Mouse (Mus musculus) spleen, adult 2 months (tissue): Measurements from ENCODE around the gene Plcb1. TPM values are rescaled to one million over a fixed set of nuclear protein-coding genes. Genes with fewer than 3 reads are reported as not detected.

Experiments
- DNase-seq, 2 experiments: peaks; one replicate each; pipeline versions ENCODE4 v3.0.0 to v3.0.0-alpha.2; 2012 to 2021; ENCODE audit warnings: low spot score in 2 of 2, low read depth in 1 of 2
- H3K27ac ChIP-seq: fragments of 200-500 bp; 2 replicates; pipeline ENCODE4 v1.5.1; 2012; ENCODE audit warnings: low read length, inconsistent platforms; ENCODE audit not compliant: insufficient read depth
- H3K27me3 ChIP-seq: fragments of 200-500 bp; 2 replicates; pipeline ENCODE4 v1.6.1; 2012; ENCODE audit warnings: mild to moderate bottlenecking, moderate library complexity, low read length, inconsistent platforms; ENCODE audit not compliant: control insufficient read depth, insufficient read depth
- H3K36me3 ChIP-seq: fragments of 200-500 bp; 2 replicates; pipeline ENCODE4 v1.6.1; 2012; ENCODE audit warnings: mild to moderate bottlenecking, low read length, inconsistent platforms; ENCODE audit not compliant: control insufficient read depth, insufficient read depth
- H3K4me1 ChIP-seq: fragments of 200-500 bp; 2 replicates; pipeline ENCODE4 v1.6.1; 2011; ENCODE audit warnings: inconsistent platforms; ENCODE audit not compliant: control insufficient read depth, insufficient read depth, insufficient read length
- H3K4me3 ChIP-seq: fragments of 200-500 bp; 2 replicates; pipeline ENCODE4 v1.5.1; 2011; ENCODE audit warnings: mild to moderate bottlenecking, inconsistent platforms; ENCODE audit not compliant: insufficient read depth, insufficient read length; ENCODE audit errors: extremely low read depth
- CTCF ChIP-seq: fragments of 200-500 bp; IDR thresholded peaks from 2 replicates; pipeline ENCODE4 v1.5.1; 2011; ENCODE audit warnings: mild to moderate bottlenecking, inconsistent platforms; ENCODE audit not compliant: insufficient read depth, insufficient read length, insufficient replicate concordance; ENCODE audit errors: extremely low read depth
- POLR2A ChIP-seq: fragments of 200-500 bp; IDR thresholded peaks from 2 replicates; pipeline ENCODE4 v1.6.1; 2011; ENCODE audit warnings: low read depth, low read length, inconsistent platforms
- WGBS: fragments of 180-500 bp; shearing (Covaris S2); methylation state at CpG from one replicate; pipeline ENCODE4 v1.1.7; 2018; 5-methylcytosine and 5-hydroxymethylcytosine counted together
- polyA plus RNA-seq: library from polyadenylated mRNA; depleted of rRNA; stranded (reverse); fragments of >200 nt; gene quantifications from 2 replicates; pipeline ENCODE4 v1.2.3, GENCODE M21; 2012

Gene Plcb1
- polyA plus RNA-seq, 1 experiment: 0.22 TPM

DNA sequence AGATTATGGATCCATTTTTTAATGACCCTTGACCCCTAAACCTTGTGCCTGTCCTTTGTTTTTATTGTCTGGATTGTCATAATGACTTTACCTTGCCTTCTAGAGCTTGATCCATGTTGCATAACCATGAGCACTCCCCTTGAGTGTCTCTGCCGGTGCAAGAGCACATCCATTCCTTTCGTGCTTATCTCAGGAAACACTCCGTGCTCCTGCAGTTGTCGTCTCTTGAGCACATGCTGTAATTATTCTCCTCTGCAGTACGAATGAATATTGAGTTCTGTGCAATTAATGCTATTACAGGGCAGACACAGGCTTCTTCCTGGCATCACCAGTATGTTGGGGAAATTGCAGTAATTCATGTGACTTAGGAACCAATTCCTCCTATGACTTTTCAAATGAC is 166.2 kb downstream of the Plcb1 start:
- TF ChIP-seq CTCF (no peak), POLR2A (no peak)
- Histone ChIP-seq H3K27me3 (no peaks in the 10 kb centered on the region), H3K27ac (no peak overlapping the region), H3K4me1 (no peaks in the 10 kb centered on the region), H3K4me3 (no peak overlapping the region), H3K36me3 (no peaks in the 10 kb centered on the region)
- WGBS: 48% methylated on average over 5 of the region's 5 CpGs
- DNase-seq: no peak

DNA sequence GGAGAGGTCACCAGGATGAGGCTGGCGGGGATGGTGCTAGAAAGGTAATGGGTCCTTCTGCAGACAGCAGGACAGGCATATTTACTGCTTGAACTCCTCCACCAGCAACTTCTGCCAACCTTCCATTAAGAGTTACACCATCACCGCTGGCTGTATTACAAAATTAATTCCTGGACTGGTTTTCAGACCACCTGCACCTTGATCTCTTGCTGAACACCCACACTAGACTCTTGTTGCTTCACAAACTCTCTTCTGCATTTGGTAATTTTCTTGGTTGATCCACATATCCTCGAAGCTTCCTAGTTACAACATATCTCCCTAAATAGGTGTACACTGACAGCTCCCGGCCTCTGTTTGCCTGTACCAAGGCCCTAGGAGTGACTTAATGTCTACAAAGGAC is 170.6 kb downstream of the Plcb1 start:
- no peak for DNase-seq
- 91% methylated on average over 4 of the region's 4 CpGs for WGBS
- H3K4me1 ChIP-seq: no peaks in the 10 kb centered on the region
- no peaks in the 10 kb centered on the region for H3K36me3 ChIP-seq
- no peaks in the 10 kb centered on the region for H3K27me3 ChIP-seq
- TF ChIP-seq CTCF (no peak), POLR2A (no peak)
- no peak overlapping the region for H3K27ac ChIP-seq
- H3K4me3 ChIP-seq: no peak overlapping the region

DNA sequence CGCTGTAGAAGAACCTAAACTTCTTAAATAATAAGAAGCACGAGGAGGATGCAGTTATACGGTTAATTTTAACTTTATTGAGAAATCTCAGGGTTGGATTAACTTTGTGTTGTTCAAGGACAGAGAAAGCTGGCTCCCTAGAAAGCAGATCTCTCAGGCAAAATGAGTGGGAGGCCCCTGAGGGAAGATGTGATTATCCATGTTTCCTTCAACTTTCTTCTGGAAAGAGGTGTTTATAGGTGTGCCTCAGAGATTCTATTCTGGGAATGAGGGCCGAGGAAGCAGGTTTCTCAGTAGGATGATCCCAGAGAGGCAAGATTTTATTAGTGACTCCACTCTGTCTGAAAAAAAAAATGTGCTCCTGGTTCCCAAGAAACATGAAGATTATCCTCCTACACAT is 180.3 kb downstream of the Plcb1 start:
- 81% methylated on average over 4 of the region's 4 CpGs for WGBS

DNA sequence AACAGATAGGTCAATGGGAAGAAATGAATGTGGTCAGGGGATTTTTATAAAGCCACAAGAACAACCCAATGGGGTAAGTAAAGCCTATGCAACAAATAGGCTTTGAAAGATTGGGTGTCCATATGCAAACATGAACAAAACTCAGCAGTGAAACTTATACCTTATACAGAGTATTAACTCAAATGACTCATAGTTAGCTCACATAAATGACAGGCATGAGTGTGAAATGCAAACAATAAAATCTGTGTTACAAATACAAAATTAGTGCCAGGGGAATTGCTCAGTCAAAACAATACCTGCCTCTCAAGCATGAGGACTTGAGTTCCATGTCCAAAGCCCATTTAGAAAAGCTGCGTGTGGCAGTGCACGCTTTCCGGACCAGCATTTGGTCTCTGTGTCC is 182.5 kb downstream of the Plcb1 start:
- no peaks in the 10 kb centered on the region for H3K27me3 ChIP-seq

More for the DNA sequence above, 180.3 kb downstream of the Plcb1 start:
- H3K27me3 ChIP-seq: no peaks in the 10 kb centered on the region
- H3K4me1 ChIP-seq: no peaks in the 10 kb centered on the region
- H3K4me3 ChIP-seq: no peak overlapping the region
- H3K27ac ChIP-seq: no peak overlapping the region
- TF ChIP-seq POLR2A: no peak
- TF ChIP-seq CTCF: no peak
- DNase-seq: no peak
- no peaks in the 10 kb centered on the region for H3K36me3 ChIP-seq

DNA sequence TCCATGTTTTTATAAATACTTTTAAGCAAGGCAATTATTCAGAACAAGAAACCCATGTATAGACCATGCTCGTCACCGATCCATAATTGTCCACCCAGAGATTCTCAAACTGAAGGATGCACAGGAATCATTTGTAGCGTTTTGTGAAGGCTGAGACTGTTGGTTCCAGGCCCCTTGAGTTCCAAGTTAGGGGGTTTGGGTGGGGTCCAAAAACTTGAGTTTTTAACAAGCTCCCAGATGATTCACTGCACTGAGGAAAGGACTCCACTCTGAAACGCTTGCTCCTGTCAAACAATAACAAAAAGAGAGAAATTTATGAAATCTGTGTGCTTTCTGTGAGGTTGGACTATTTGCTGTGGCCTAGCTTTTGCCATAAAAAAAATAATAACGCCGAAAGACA is 186.5 kb downstream of the Plcb1 start:
- no peaks in the 10 kb centered on the region for H3K4me1 ChIP-seq
- no peak overlapping the region for H3K27ac ChIP-seq
- TF ChIP-seq POLR2A (no peak), CTCF (no peak)
- no peak for DNase-seq
- no peaks in the 10 kb centered on the region for H3K36me3 ChIP-seq
- no peak overlapping the region for H3K4me3 ChIP-seq
- WGBS: 83% methylated on average over 6 of the region's 6 CpGs
- no peaks in the 10 kb centered on the region for H3K27me3 ChIP-seq

More for the DNA sequence above, 182.5 kb downstream of the Plcb1 start:
- H3K36me3 ChIP-seq: no peaks in the 10 kb centered on the region
- H3K27ac ChIP-seq: no peak overlapping the region
- 92% methylated on average over 3 of the region's 3 CpGs for WGBS
- DNase-seq: no peak
- no peak overlapping the region for H3K4me3 ChIP-seq
- no peaks in the 10 kb centered on the region for H3K4me1 ChIP-seq
- TF ChIP-seq POLR2A (no peak), CTCF (no peak)

DNA sequence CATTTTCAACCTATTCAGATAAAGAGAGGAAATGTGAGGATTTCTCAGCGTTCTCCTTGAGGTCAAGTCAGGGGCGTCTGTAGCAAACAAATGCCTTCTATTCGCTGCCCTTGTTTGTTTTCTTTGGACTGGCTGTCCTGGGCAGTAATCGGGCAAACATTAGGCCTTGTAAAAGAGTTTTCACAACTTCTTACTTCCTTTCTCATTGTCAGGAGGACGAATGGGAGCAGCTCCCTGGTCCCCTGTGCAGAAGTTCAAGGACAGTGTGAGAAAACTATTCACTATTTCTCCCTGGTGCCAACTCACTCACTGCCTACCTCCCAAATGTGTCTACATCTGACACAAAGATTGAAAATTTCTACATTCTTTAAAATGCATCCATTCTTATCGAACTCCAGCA is 188.8 kb downstream of the Plcb1 start:
- Histone ChIP-seq H3K4me1 (no peaks in the 10 kb centered on the region), H3K36me3 (no peaks in the 10 kb centered on the region), H3K27me3 (no peaks in the 10 kb centered on the region), H3K27ac (no peak overlapping the region), H3K4me3 (no peak overlapping the region)
- TF ChIP-seq CTCF: no peak
- TF ChIP-seq POLR2A: no peak
- no peak for DNase-seq
- 69% methylated on average over 6 of the region's 6 CpGs for WGBS

DNA sequence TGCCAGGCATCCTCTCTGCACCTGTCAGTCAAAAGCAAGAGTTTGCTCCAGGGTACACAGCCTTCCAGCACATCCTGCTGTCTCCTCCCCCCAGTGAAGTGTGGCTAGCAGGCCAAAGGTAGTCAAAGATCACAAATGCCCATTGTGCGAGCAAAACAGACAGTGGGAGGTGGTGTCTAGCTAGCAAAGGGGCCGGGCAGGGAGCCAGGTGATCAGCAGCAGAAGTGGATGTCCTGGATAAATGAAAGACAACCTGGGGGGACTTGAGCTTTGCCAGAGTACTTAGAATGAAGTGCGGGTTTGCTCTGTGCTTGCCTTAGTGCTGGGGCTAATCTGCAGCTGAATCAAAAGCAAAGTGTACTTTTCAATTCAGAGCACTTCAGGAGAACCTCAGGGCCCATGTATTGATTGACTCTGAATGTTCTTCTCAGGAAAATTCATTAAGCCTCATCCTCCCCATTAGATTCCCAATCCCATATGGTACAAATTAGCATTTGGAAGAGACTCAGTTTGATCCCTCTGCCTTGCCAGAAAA is 191.0 kb downstream of the Plcb1 start:
- no peak for DNase-seq
- Histone ChIP-seq H3K27me3 (no peaks in the 10 kb centered on the region), H3K36me3 (no peaks in the 10 kb centered on the region), H3K4me1 (no peaks in the 10 kb centered on the region), H3K27ac (no peak overlapping the region), H3K4me3 (no peak overlapping the region)
- 86% methylated on average over 3 of the region's 3 CpGs for WGBS
- TF ChIP-seq CTCF: no peak
- TF ChIP-seq POLR2A: no peak
